Comparison of ENCODE assay signal across 10 mouse cellular contexts in genomic region chr3:128270576-128270975, GRCm38 (mm10).
DNase-seq lines count a peak whose midpoint lies in the region; ATAC-seq and TF ChIP-seq lines count a peak whose summit lies in the region.
"Had no signal": no experiment of that assay in that cellular context is flagged by ENCODE, and none has a peak within 500 bp of the region (broad histone marks: within the 10 kb centered on the region; RNA-seq: fewer than 3 reads in every experiment).

No protein-coding gene starts in this region.

- H3K36me3 ChIP-seq in midbrain, postnatal 0 days (ENCODE audit: insufficient read depth, low read length) = no peaks in the 10 kb centered on the region
- no peaks in the 10 kb centered on the region for H3K36me3 ChIP-seq in midbrain, embryonic 16.5 days (ENCODE audit: control insufficient read depth, insufficient read depth, low read length)
- H3K36me3 ChIP-seq: embryonic facial prominence, embryonic 15.5 days had no signal

- H3K9ac ChIP-seq in midbrain, postnatal 0 days (replicated peaks; ENCODE audit: low read length, poor library complexity, severe bottlenecking) = no peak overlapping the region
- H3K9ac ChIP-seq in midbrain, embryonic 16.5 days (ENCODE audit: low read depth, low read length) = no peak overlapping the region
- H3K9ac ChIP-seq: embryonic facial prominence, embryonic 15.5 days had no signal

- no peaks in the 10 kb centered on the region for H3K4me1 ChIP-seq in midbrain, postnatal 0 days (ENCODE audit: insufficient read depth, low read length)
- no peaks in the 10 kb centered on the region; the same call in 1 of the 2 replicates for H3K4me1 ChIP-seq in midbrain, embryonic 16.5 days (ENCODE audit: control insufficient read depth, insufficient read depth, low read length)
- H3K4me1 ChIP-seq: embryonic facial prominence, embryonic 15.5 days had no signal

- no peaks in the 10 kb centered on the region for H3K9me3 ChIP-seq in midbrain, postnatal 0 days (ENCODE audit: low read length)
- H3K9me3 ChIP-seq in midbrain, embryonic 16.5 days (replicated peaks; ENCODE audit: control insufficient read depth, low read length, poor library complexity, severe bottlenecking) = no peaks in the 10 kb centered on the region
- H3K9me3 ChIP-seq: embryonic facial prominence, embryonic 15.5 days had no signal

- DNase-seq in cerebellum, postnatal 10 days = peak; percentile 62 to 73
- DNase-seq in cerebellum, adult 11-12 months = no peak
- DNase-seq in kidney, postnatal 10 days = peak; percentile 7
- no peak for DNase-seq in kidney, adult 18-20 months
- peak; percentile 58 for DNase-seq in midbrain, postnatal 0 days (ENCODE audit: low spot score)
- DNase-seq in right cerebral cortex, postnatal 10 days (ENCODE audit: low spot score in 2 of 2) = peak; percentile 29 to 45
- no peak for DNase-seq in gastrocnemius, adult 2 months
- DNase-seq: thymus, adult 2 months had no signal

- H3K4me3 ChIP-seq in midbrain, postnatal 0 days (ENCODE audit: low read depth, low read length) = no peak overlapping the region
- H3K4me3 ChIP-seq in midbrain, embryonic 16.5 days (ENCODE audit: low read depth, low read length) = no peak overlapping the region
- H3K4me3 ChIP-seq in gastrocnemius, adult 2 months = no peak overlapping the region
- H3K4me3 ChIP-seq: embryonic facial prominence, embryonic 15.5 days had no signal

- no peaks in the 10 kb centered on the region for H3K27me3 ChIP-seq in midbrain, postnatal 0 days (ENCODE audit: insufficient read depth, low read length)
- H3K27me3 ChIP-seq in midbrain, embryonic 16.5 days (ENCODE audit: control insufficient read depth, insufficient read depth, low read depth, low read length) = no peaks in the 10 kb centered on the region
- H3K27me3 ChIP-seq: embryonic facial prominence, embryonic 15.5 days had no signal

- no peak overlapping the region for H3K27ac ChIP-seq in midbrain, postnatal 0 days (ENCODE audit: low read depth, low read length)
- H3K27ac ChIP-seq in midbrain, embryonic 16.5 days (ENCODE audit: low read length) = no peak overlapping the region
- H3K27ac ChIP-seq in gastrocnemius, adult 2 months = no peak overlapping the region
- H3K27ac ChIP-seq: embryonic facial prominence, embryonic 15.5 days had no signal

- no peak for TF ChIP-seq CTCF in midbrain, postnatal 0 days (IDR thresholded peaks at IDR 0.05)
- TF ChIP-seq CTCF in gastrocnemius, adult 2 months (IDR thresholded peaks at IDR 0.05) = no peak

- intact Hi-C loops in gastrocnemius, adult 2 months (cut with DNase I) = no loop called here

- WGBS in midbrain, postnatal 0 days = 33% methylated on average over 6 of the region's 6 CpGs
- WGBS in midbrain, embryonic 16.5 days = 40% methylated on average over 6 of the region's 6 CpGs

- H3K4me2 ChIP-seq in midbrain, postnatal 0 days (ENCODE audit: low read depth, low read length, poor library complexity, severe bottlenecking) = no peak overlapping the region
- H3K4me2 ChIP-seq in midbrain, embryonic 16.5 days (ENCODE audit: low read length) = no peak overlapping the region
- H3K4me2 ChIP-seq: embryonic facial prominence, embryonic 15.5 days had no signal

- no peak for ATAC-seq in midbrain, postnatal 0 days (ENCODE audit: low FRiP score)
- no peak for ATAC-seq in midbrain, embryonic 16.5 days

Comparison
In these comparisons a context has a peak if more than half of its experiments do, and no peak if none do; other contexts are left out.
1. DNase-seq: peak in cerebellum, postnatal 10 days (2 of 2), kidney, postnatal 10 days (single experiment), midbrain, postnatal 0 days (single experiment) and right cerebral cortex, postnatal 10 days (2 of 2); none in cerebellum, adult 11-12 months (single experiment), kidney, adult 18-20 months (single experiment) and gastrocnemius, adult 2 months (single experiment).